Mouse (Mus musculus): Measurements from ENCODE around the gene Ckap2l.

Ckap2l gene

GRCm38 (mm10) chr2:129240726-129241432 is 56.1 kb downstream of the Ckap2l start:
- in situ Hi-C loops (cut with MboI; ENCODE audit: low sequenced_read_pairs), result no loop called here

GRCm38 (mm10) chr2:129236526-129236925 is 60.5 kb downstream of the Ckap2l start:
- in situ Hi-C loops (cut with MboI; ENCODE audit: low sequenced_read_pairs), result no loop called here

GRCm38 (mm10) chr2:129234731-129235130 is 62.3 kb downstream of the Ckap2l start:
- in situ Hi-C loops (cut with MboI; ENCODE audit: low sequenced_read_pairs), result no loop called here

GRCm38 (mm10) chr2:129233803-129234477 is 63.1 kb downstream of the Ckap2l start:
- in situ Hi-C loops (cut with MboI; ENCODE audit: low sequenced_read_pairs), result no loop called here

- in situ Hi-C loops (cut with MboI; ENCODE audit: low sequenced_read_pairs), result no loop called here
Observed at GRCm38 (mm10) chr2:129233218-129233617, 63.8 kb downstream of the Ckap2l start.

- in situ Hi-C loops (cut with MboI; ENCODE audit: low sequenced_read_pairs), result no loop called here
Observed at GRCm38 (mm10) chr2:129232484-129232883, 64.5 kb downstream of the Ckap2l start.

- in situ Hi-C loops (cut with MboI; ENCODE audit: low sequenced_read_pairs), result no loop called here
Observed at GRCm38 (mm10) chr2:129232023-129232422, 65.0 kb downstream of the Ckap2l start.

- in situ Hi-C loops (cut with MboI; ENCODE audit: low sequenced_read_pairs), result no loop called here
Observed at GRCm38 (mm10) chr2:129229316-129229715, 67.7 kb downstream of the Ckap2l start.

- in situ Hi-C loops (cut with MboI; ENCODE audit: low sequenced_read_pairs), result no loop called here
Observed at GRCm38 (mm10) chr2:129228571-129228970, 68.4 kb downstream of the Ckap2l start.

GRCm38 (mm10) chr2:129227709-129228108 is 69.3 kb downstream of the Ckap2l start:
- in situ Hi-C loops (cut with MboI; ENCODE audit: low sequenced_read_pairs), result no loop called here

GRCm38 (mm10) chr2:129227011-129227529 is 69.9 kb downstream of the Ckap2l start:
- in situ Hi-C loops (cut with MboI; ENCODE audit: low sequenced_read_pairs), result no loop called here

GRCm38 (mm10) chr2:129226296-129226851 is 70.6 kb downstream of the Ckap2l start:
- in situ Hi-C loops (cut with MboI; ENCODE audit: low sequenced_read_pairs), result no loop called here

- in situ Hi-C loops (cut with MboI; ENCODE audit: low sequenced_read_pairs), result no loop called here
Observed at GRCm38 (mm10) chr2:129225251-129225819, 71.7 kb downstream of the Ckap2l start.

GRCm38 (mm10) chr2:129224178-129224577 is 72.8 kb downstream of the Ckap2l start:
- in situ Hi-C loops (cut with MboI; ENCODE audit: low sequenced_read_pairs), result no loop called here

GRCm38 (mm10) chr2:129221097-129221632 is 75.8 kb downstream of the Ckap2l start:
- in situ Hi-C loops (cut with MboI; ENCODE audit: low sequenced_read_pairs), result no loop called here

- in situ Hi-C loops (cut with MboI; ENCODE audit: low sequenced_read_pairs), result no loop called here
Observed at GRCm38 (mm10) chr2:129218537-129219105, 78.4 kb downstream of the Ckap2l start.

Data from CH12F3 (cell line).